Comparison of ENCODE assay signal across 25 mouse cellular contexts in the genomic region with DNA sequence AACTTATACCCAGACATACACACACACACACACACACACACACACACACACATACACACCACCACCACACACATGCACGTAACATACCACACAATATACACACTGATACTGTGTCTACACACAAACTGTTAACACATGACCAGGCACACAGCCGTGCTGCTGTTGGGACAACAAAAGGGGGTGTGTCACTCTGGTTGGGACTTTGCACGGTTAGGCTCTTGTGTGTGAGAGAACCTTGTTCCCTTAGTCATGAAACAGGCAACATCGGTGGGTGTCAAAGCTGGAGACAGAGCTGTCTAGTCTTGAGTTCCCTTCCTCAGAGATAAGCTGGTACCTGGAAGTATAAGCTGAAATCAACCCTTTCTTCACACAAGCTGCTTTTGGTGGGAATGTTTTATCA. TPM values are rescaled to one million over a fixed set of nuclear protein-coding genes. Genes with fewer than 3 reads are reported as not detected.
DNase-seq lines count a peak whose midpoint lies in the region; ATAC-seq and TF ChIP-seq lines count a peak whose summit lies in the region.
"Had no signal": no experiment of that assay in that cellular context is flagged by ENCODE, and none has a peak within 500 bp of the region (broad histone marks: within the 10 kb centered on the region; RNA-seq: fewer than 3 reads in every experiment).

No protein-coding gene starts in this region.

- no peaks in the 10 kb centered on the region for H3K36me3 ChIP-seq in heart, embryonic 12.5 days
- H3K36me3 ChIP-seq in liver, adult 2 months (ENCODE audit: control insufficient read depth, insufficient read depth, low read length) = no peaks in the 10 kb centered on the region
- H3K36me3 ChIP-seq in liver, embryonic 11.5 days (ENCODE audit: control insufficient read depth, insufficient read depth, low read length) = no peaks in the 10 kb centered on the region
- no peaks in the 10 kb centered on the region for H3K36me3 ChIP-seq in liver, embryonic 16.5 days (ENCODE audit: control insufficient read depth, insufficient read depth)
- H3K36me3 ChIP-seq: hindbrain, embryonic 10.5 days; limb, embryonic 15.5 days; midbrain, embryonic 15.5 days; neural tube, embryonic 13.5 days had no signal

- DNase-seq in heart, adult 18-20 months = no peak
- peak; percentile 62 for DNase-seq in liver, adult 2 months (ENCODE audit: extremely low read depth, low read depth, low spot score)
- no peak for DNase-seq in liver, embryonic 11.5 days (ENCODE audit: low spot score)
- no peak for DNase-seq in cerebellum, adult 8-10 months
- no peak for DNase-seq in urinary bladder, adult 2 months (ENCODE audit: low spot score)
- DNase-seq: adrenal gland, adult 8-10 months; cerebellum, adult 11-12 months; cerebellum, postnatal 25 days; embryo, embryonic 11 days; gastrocnemius, adult 2 months; heart, postnatal 10 days; kidney, adult 18-20 months; lung, postnatal 4 days; retina, postnatal 1 day had no signal

- TF ChIP-seq POLR2A in liver, adult 2 months (IDR thresholded peaks at IDR 0.05; ENCODE audit: extremely low read depth, insufficient read depth, low read length) = no peak

- H3K4me1 ChIP-seq in heart, embryonic 12.5 days (replicated peaks) = peaks cover 56% of the 10 kb centered on the region
- H3K4me1 ChIP-seq in liver, adult 2 months (ENCODE audit: control insufficient read depth, insufficient read depth, low read length) = 0 out of 2 replicates have a peak, but pooled peaks cover 6% of the 10 kb centered on the region
- H3K4me1 ChIP-seq in liver, embryonic 11.5 days (replicated peaks; ENCODE audit: control insufficient read depth, insufficient read depth, low read length) = peaks cover 27% of the 10 kb centered on the region
- H3K4me1 ChIP-seq in liver, embryonic 16.5 days (ENCODE audit: control insufficient read depth, low read depth, low read length) = peaks cover 21% of the 10 kb centered on the region
- H3K4me1 ChIP-seq: limb, embryonic 15.5 days had no signal

- H3K4me2 ChIP-seq in heart, embryonic 12.5 days = no peak overlapping the region
- no peak overlapping the region for H3K4me2 ChIP-seq in liver, embryonic 11.5 days
- no peak overlapping the region for H3K4me2 ChIP-seq in liver, embryonic 16.5 days (ENCODE audit: low read depth, low read length)
- H3K4me2 ChIP-seq: heart, embryonic 11.5 days; limb, embryonic 15.5 days; midbrain, embryonic 15.5 days; neural tube, embryonic 13.5 days had no signal

- no peak for TF ChIP-seq CTCF in liver, adult 2 months (IDR thresholded peaks at IDR 0.05; ENCODE audit: low read depth, low read length)

- peaks cover 67% of the 10 kb centered on the region for H3K27me3 ChIP-seq in heart, embryonic 12.5 days (replicated peaks)
- H3K27me3 ChIP-seq in liver, adult 2 months (ENCODE audit: control insufficient read depth, insufficient read depth, low read length) = no peaks in the 10 kb centered on the region
- no peaks in the 10 kb centered on the region for H3K27me3 ChIP-seq in liver, embryonic 11.5 days (replicated peaks; ENCODE audit: control insufficient read depth, insufficient read depth, low read length)
- no peaks in the 10 kb centered on the region for H3K27me3 ChIP-seq in liver, embryonic 16.5 days (ENCODE audit: control insufficient read depth, insufficient read depth, low read depth, low read length)
- H3K27me3 ChIP-seq: limb, embryonic 15.5 days; midbrain, embryonic 15.5 days; neural tube, embryonic 13.5 days had no signal

- no peak overlapping the region for H3K9ac ChIP-seq in heart, embryonic 12.5 days
- H3K9ac ChIP-seq in liver, adult 2 months (ENCODE audit: low read depth, low read length) = no peak overlapping the region
- no peak overlapping the region for H3K9ac ChIP-seq in liver, embryonic 11.5 days (ENCODE audit: low read depth, low read length)
- no peak overlapping the region for H3K9ac ChIP-seq in liver, embryonic 16.5 days (ENCODE audit: low read depth, low read length)
- H3K9ac ChIP-seq: limb, embryonic 15.5 days; midbrain, embryonic 15.5 days; neural tube, embryonic 13.5 days had no signal

- H3K4me3 ChIP-seq in heart, embryonic 12.5 days = no peak overlapping the region
- H3K4me3 ChIP-seq in liver, adult 2 months (ENCODE audit: insufficient read depth, low read depth, low read length) = no peak overlapping the region
- H3K4me3 ChIP-seq in liver, embryonic 11.5 days (ENCODE audit: low read depth, low read length) = no peak overlapping the region
- no peak overlapping the region for H3K4me3 ChIP-seq in liver, embryonic 16.5 days (ENCODE audit: low read depth, low read length)
- H3K4me3 ChIP-seq: gastrocnemius, adult 2 months; hindbrain, embryonic 10.5 days; limb, embryonic 15.5 days; midbrain, embryonic 15.5 days; myocyte; neural tube, embryonic 13.5 days had no signal

- H3K79me2 ChIP-seq in liver, adult 2 months (ENCODE audit: control insufficient read depth, insufficient read depth, low read length) = no peaks in the 10 kb centered on the region

- 0 out of 2 replicates have a peak, but pooled peaks have one; percentile 10 for ATAC-seq in heart, embryonic 12.5 days (ENCODE audit: insufficient number of reproducible peaks, low FRiP score)
- ATAC-seq in liver, embryonic 11.5 days (replicated peaks; ENCODE audit: low FRiP score) = no peak
- ATAC-seq in liver, embryonic 16.5 days (ENCODE audit: low read depth) = peak; percentile 61; the same call in 1 of the 2 replicates
- ATAC-seq: activated CD4-positive, CD25-positive, alpha-beta regulatory T cell, adult 4 months; forebrain, embryonic 14.5 days; midbrain, embryonic 15.5 days had no signal

- no peaks in the 10 kb centered on the region for H3K9me3 ChIP-seq in heart, embryonic 12.5 days (replicated peaks)
- H3K9me3 ChIP-seq in liver, embryonic 11.5 days (ENCODE audit: control insufficient read depth, low read length) = no peaks in the 10 kb centered on the region
- H3K9me3 ChIP-seq in liver, embryonic 16.5 days (replicated peaks; ENCODE audit: control insufficient read depth, low read length) = no peaks in the 10 kb centered on the region
- H3K9me3 ChIP-seq: hindbrain, embryonic 10.5 days; limb, embryonic 15.5 days; midbrain, embryonic 15.5 days; neural tube, embryonic 13.5 days had no signal

- WGBS in heart, embryonic 12.5 days = 58% methylated on average over 4 of the region's 4 CpGs
- 28% methylated on average over 4 of the region's 4 CpGs for WGBS in liver, adult 2 months
- 58% methylated on average over 4 of the region's 4 CpGs for WGBS in liver, embryonic 11.5 days
- 43% methylated on average over 4 of the region's 4 CpGs for WGBS in liver, embryonic 16.5 days (ENCODE audit: insufficient replicate concordance)

- H3K27ac ChIP-seq in heart, embryonic 12.5 days (ENCODE audit: poor library complexity, severe bottlenecking) = no peak overlapping the region
- no peak overlapping the region for H3K27ac ChIP-seq in liver, adult 2 months (replicated peaks; ENCODE audit: insufficient read depth, low read depth, low read length)
- H3K27ac ChIP-seq in liver, embryonic 11.5 days (ENCODE audit: low read depth, low read length) = no peak overlapping the region
- H3K27ac ChIP-seq in liver, embryonic 16.5 days (ENCODE audit: low read length) = no peak overlapping the region
- H3K27ac ChIP-seq: gastrocnemius, adult 2 months; limb, embryonic 15.5 days; midbrain, embryonic 15.5 days; neural tube, embryonic 13.5 days had no signal

RNA-seq across cellular contexts. Expression of gene Dact2, which starts 29.1 kb away (rescaled TPM):
- 1.7 and 2.4 TPM in 2 replicates for polyA plus RNA-seq in heart, embryonic 12.5 days (2016; fragmentation: Nextera tagmentation; extraction: Ambion mirVana)
- 1 to 10 TPM in 1 of 2 experiments, under 1 TPM in 1; 0.95 to 1.1 TPM for total RNA-seq in heart, adult 18-20 months (2021)
- total RNA-seq in liver, adult 2 months (2014; rRNA removed) = 5.1 and 7.2 TPM in 2 replicates
- 13.7 and 19.8 TPM in 2 replicates for polyA plus RNA-seq in liver, adult 2 months (2012; rRNA removed)
- 2.3 and 3.0 TPM in 2 replicates for polyA plus RNA-seq in liver, embryonic 11.5 days (2014; fragmentation: Nextera tagmentation; extraction: Ambion mirVana)
- polyA plus RNA-seq in liver, embryonic 16.5 days (2015; fragmentation: Nextera tagmentation; extraction: Ambion mirVana) = 0.75 and 1.3 TPM in 2 replicates
- polyA plus RNA-seq in urinary bladder, adult 2 months (2012; rRNA removed) = 1.2 and 1.4 TPM in 2 replicates
- total RNA-seq: megakaryocyte-erythroid progenitor cell, adult 5-6 weeks had no signal
- polyA plus RNA-seq: activated CD4-positive, CD25-positive, alpha-beta regulatory T cell, adult 4 months had no signal
